Mouse (Mus musculus): ENCODE data around the gene Utp11. TPM values are rescaled to one million over a fixed set of nuclear protein-coding genes. Genes with fewer than 3 reads are reported as not detected.
A peak's percentile ranks its signal among the peaks of the same experiment; 100 is the strongest.

The Utp11 gene
- total RNA-seq, 2 experiments from 2014 or later: 57.1 to 81.6 TPM

GRCm38 (mm10) chr4:124675037-124675436 is 18.4 kb downstream of the Utp11 start:
- peak; percentile 56 for ATAC-seq (replicated peaks; ENCODE audit: poor library complexity, severe bottlenecking)

GRCm38 (mm10) chr4:124674334-124675032 is 18.9 kb downstream of the Utp11 start:
- no peak for ATAC-seq (replicated peaks; ENCODE audit: poor library complexity, severe bottlenecking)

- ATAC-seq (replicated peaks; ENCODE audit: poor library complexity, severe bottlenecking): no peak
Observed at GRCm38 (mm10) chr4:124672347-124673320, 20.8 kb downstream of the Utp11 start.

GRCm38 (mm10) chr4:124671583-124671982 is 21.8 kb downstream of the Utp11 start:
- ATAC-seq (replicated peaks; ENCODE audit: poor library complexity, severe bottlenecking): no peak

- no peak for ATAC-seq (replicated peaks; ENCODE audit: poor library complexity, severe bottlenecking)
Observed at GRCm38 (mm10) chr4:124670232-124670631, 23.2 kb downstream of the Utp11 start.

GRCm38 (mm10) chr4:124668078-124668477 is 25.3 kb downstream of the Utp11 start:
- no peak for ATAC-seq (replicated peaks; ENCODE audit: poor library complexity, severe bottlenecking)

GRCm38 (mm10) chr4:124667476-124668033 is 25.8 kb downstream of the Utp11 start:
- no peak for ATAC-seq (replicated peaks; ENCODE audit: poor library complexity, severe bottlenecking)

- no peak for ATAC-seq (replicated peaks; ENCODE audit: poor library complexity, severe bottlenecking)
Observed at GRCm38 (mm10) chr4:124664604-124665003, 28.8 kb downstream of the Utp11 start.

GRCm38 (mm10) chr4:124664185-124664584 is 29.2 kb downstream of the Utp11 start:
- no peak for ATAC-seq (replicated peaks; ENCODE audit: poor library complexity, severe bottlenecking)

GRCm38 (mm10) chr4:124663034-124663433 is 30.4 kb downstream of the Utp11 start:
- peak; percentile 53; the same call in 1 of the 2 replicates for ATAC-seq (replicated peaks; ENCODE audit: poor library complexity, severe bottlenecking)

GRCm38 (mm10) chr4:124660603-124661002 is 32.8 kb downstream of the Utp11 start:
- no peak for ATAC-seq (replicated peaks; ENCODE audit: poor library complexity, severe bottlenecking)

GRCm38 (mm10) chr4:124659251-124660217 is 33.9 kb downstream of the Utp11 start:
- no peak for ATAC-seq (replicated peaks; ENCODE audit: poor library complexity, severe bottlenecking)

- no peak for ATAC-seq (replicated peaks; ENCODE audit: poor library complexity, severe bottlenecking)
Observed at GRCm38 (mm10) chr4:124658412-124658851, 35.0 kb downstream of the Utp11 start.

- no peak for ATAC-seq (replicated peaks; ENCODE audit: poor library complexity, severe bottlenecking)
Observed at GRCm38 (mm10) chr4:124657781-124658180, 35.6 kb downstream of the Utp11 start.

- peak; percentile 65 for ATAC-seq (replicated peaks; ENCODE audit: poor library complexity, severe bottlenecking)
Observed at GRCm38 (mm10) chr4:124656854-124657650, 36.3 kb downstream of the Utp11 start.

- no peak for ATAC-seq (replicated peaks; ENCODE audit: poor library complexity, severe bottlenecking)
Observed at GRCm38 (mm10) chr4:124656518-124656853, 36.9 kb downstream of the Utp11 start, which contains the start of gene Pou3f1. Pou3f1 (plus strand) TSS chr4:124656807.

GRCm38 (mm10) chr4:124652886-124653285 is 40.5 kb downstream of the Utp11 start:
- no peak for ATAC-seq (replicated peaks; ENCODE audit: poor library complexity, severe bottlenecking)

GRCm38 (mm10) chr4:124647909-124648308 is 45.5 kb downstream of the Utp11 start:
- ATAC-seq (replicated peaks; ENCODE audit: poor library complexity, severe bottlenecking): no peak

- ATAC-seq (replicated peaks; ENCODE audit: poor library complexity, severe bottlenecking): peak; percentile 25; the same call in 1 of the 2 replicates
Observed at GRCm38 (mm10) chr4:124646591-124646990, 46.8 kb downstream of the Utp11 start.
